Mouse (Mus musculus) left cerebral cortex, adult 9 months (tissue): Measurements from ENCODE around the gene Arnt2.

Experiments used
- DNase-seq, 2 experiments: peaks; one replicate each; pipeline ENCODE4 v3.0.0; 2022; ENCODE audit warnings: low spot score in 2 of 2

The Arnt2 gene

GRCm38 (mm10) chr7:84246878-84247277 is 163.1 kb downstream of the Arnt2 start:
- no peak for DNase-seq

- no peak for DNase-seq
Measured at GRCm38 (mm10) chr7:84246093-84246492, 163.9 kb downstream of the Arnt2 start.

- no peak for DNase-seq
Measured at GRCm38 (mm10) chr7:84240406-84240805, 169.6 kb downstream of the Arnt2 start.

GRCm38 (mm10) chr7:84237655-84238054 is 172.3 kb downstream of the Arnt2 start:
- no peak for DNase-seq

- DNase-seq: no peak
Measured at GRCm38 (mm10) chr7:84231396-84231795, 178.6 kb downstream of the Arnt2 start.

- DNase-seq: no peak
Measured at GRCm38 (mm10) chr7:84227652-84228051, 182.3 kb downstream of the Arnt2 start.

- DNase-seq: no peak
Measured at GRCm38 (mm10) chr7:84226909-84227308, 183.1 kb downstream of the Arnt2 start.

- DNase-seq: peak in 1 of 2 experiments; percentile 9
Measured at GRCm38 (mm10) chr7:84212112-84212511, 197.9 kb downstream of the Arnt2 start.

- no peak for DNase-seq
Measured at GRCm38 (mm10) chr7:84210585-84211291, 199.2 kb downstream of the Arnt2 start.

- peak in 1 of 2 experiments; percentile 62 for DNase-seq
Measured at GRCm38 (mm10) chr7:84203981-84204380, 206.0 kb downstream of the Arnt2 start.

GRCm38 (mm10) chr7:84201151-84202068 is 208.6 kb downstream of the Arnt2 start:
- no peak for DNase-seq

- no peak for DNase-seq
Measured at GRCm38 (mm10) chr7:84197208-84197860, 212.6 kb downstream of the Arnt2 start.
